Mouse (Mus musculus) spleen, adult 2 months (tissue): ENCODE data around the gene Lhfpl1. TPM values are rescaled to one million over a fixed set of nuclear protein-coding genes. Genes with fewer than 3 reads are reported as not detected.
"Not testable (repeated sequence)": the region's sequence is repeated elsewhere in the genome, so short reads cannot be mapped to it uniquely, and the experiment has no call there.

ENCODE experiments used
- DNase-seq, 2 experiments: peaks; one replicate each; pipeline versions ENCODE4 v3.0.0 to v3.0.0-alpha.2; 2012 to 2021; ENCODE audit warnings: low spot score in 2 of 2, low read depth in 1 of 2
- H3K27ac ChIP-seq: fragments of 200-500 bp; 2 replicates; pipeline ENCODE4 v1.5.1; 2012; ENCODE audit warnings: low read length, inconsistent platforms; ENCODE audit not compliant: insufficient read depth
- H3K27me3 ChIP-seq: fragments of 200-500 bp; 2 replicates; pipeline ENCODE4 v1.6.1; 2012; ENCODE audit warnings: mild to moderate bottlenecking, moderate library complexity, low read length, inconsistent platforms; ENCODE audit not compliant: control insufficient read depth, insufficient read depth
- H3K36me3 ChIP-seq: fragments of 200-500 bp; 2 replicates; pipeline ENCODE4 v1.6.1; 2012; ENCODE audit warnings: mild to moderate bottlenecking, low read length, inconsistent platforms; ENCODE audit not compliant: control insufficient read depth, insufficient read depth
- H3K4me1 ChIP-seq: fragments of 200-500 bp; 2 replicates; pipeline ENCODE4 v1.6.1; 2011; ENCODE audit warnings: inconsistent platforms; ENCODE audit not compliant: control insufficient read depth, insufficient read depth, insufficient read length
- H3K4me3 ChIP-seq: fragments of 200-500 bp; 2 replicates; pipeline ENCODE4 v1.5.1; 2011; ENCODE audit warnings: mild to moderate bottlenecking, inconsistent platforms; ENCODE audit not compliant: insufficient read depth, insufficient read length; ENCODE audit errors: extremely low read depth
- CTCF ChIP-seq: fragments of 200-500 bp; IDR thresholded peaks from 2 replicates; pipeline ENCODE4 v1.5.1; 2011; ENCODE audit warnings: mild to moderate bottlenecking, inconsistent platforms; ENCODE audit not compliant: insufficient read depth, insufficient read length, insufficient replicate concordance; ENCODE audit errors: extremely low read depth
- POLR2A ChIP-seq: fragments of 200-500 bp; IDR thresholded peaks from 2 replicates; pipeline ENCODE4 v1.6.1; 2011; ENCODE audit warnings: low read depth, low read length, inconsistent platforms
- WGBS: fragments of 180-500 bp; shearing (Covaris S2); methylation state at CpG from one replicate; pipeline ENCODE4 v1.1.7; 2018; 5-methylcytosine and 5-hydroxymethylcytosine counted together
- polyA plus RNA-seq: library from polyadenylated mRNA; depleted of rRNA; stranded (reverse); fragments of >200 nt; gene quantifications from 2 replicates; pipeline ENCODE4 v1.2.3, GENCODE M21; 2012; rRNA removed

Gene Lhfpl1
- polyA plus RNA-seq = 0.04 TPM in 1 of 2 replicates, not detected in the other

DNA sequence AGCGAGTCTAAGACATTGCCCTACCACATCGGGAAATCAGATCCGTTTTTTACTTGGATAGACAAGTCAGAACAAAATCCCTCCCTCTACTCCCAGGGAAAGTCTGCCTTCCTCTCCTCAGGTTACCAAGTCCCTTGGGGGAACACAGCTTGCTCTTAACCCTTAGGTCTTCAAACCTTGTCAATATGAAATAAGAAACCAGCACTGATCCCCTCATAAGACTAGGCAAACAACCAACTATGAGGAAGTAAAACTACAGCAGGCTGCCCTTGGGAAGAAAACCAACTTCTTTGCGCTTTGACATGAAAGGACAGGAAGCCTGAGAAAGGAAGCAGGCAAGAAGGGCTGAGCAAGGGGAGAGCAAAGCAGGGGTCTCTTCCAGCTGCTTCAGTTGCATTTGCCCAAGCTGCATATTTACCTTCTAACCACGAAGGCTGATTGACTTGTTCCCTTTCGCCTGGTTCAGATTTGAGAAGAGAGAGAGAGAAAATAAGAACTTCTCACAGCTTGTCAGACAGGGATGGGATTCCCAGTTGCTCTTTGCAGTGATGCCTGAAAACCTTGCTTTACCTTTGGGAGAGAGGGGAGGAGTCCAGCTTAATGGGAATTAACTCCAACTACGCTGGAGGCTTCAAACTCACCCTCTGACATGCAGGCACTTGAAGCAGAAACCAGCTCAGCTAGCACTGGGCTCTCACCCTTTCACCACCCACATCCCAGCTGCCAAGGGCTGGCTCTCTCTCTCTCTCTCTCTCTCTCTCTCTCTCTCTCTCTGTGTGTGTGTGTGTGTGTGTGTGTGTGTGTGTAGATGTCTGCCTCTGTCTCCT is at the start of gene Lhfpl1:
Gene Lhfpl1, minus strand, starts transcription at position 713 of the 827 bp plus-strand sequence.
- Histone ChIP-seq H3K27me3 (no peaks in the 10 kb centered on the region), H3K4me1 (peaks cover 6% of the 10 kb centered on the region; the same call in 1 of the 2 replicates), H3K4me3 (no peak within 1 kb of the TSS), H3K36me3 (no peaks in the 10 kb centered on the region), H3K27ac (no peak within 1 kb of the TSS)
- DNase-seq = no peak
- 34% methylated on average over 7 of the region's 7 CpGs for WGBS
- TF ChIP-seq POLR2A = no peak
- no peak for TF ChIP-seq CTCF

GRCm38 (mm10) chrX:145371839-145372238 is 22.9 kb upstream of the Lhfpl1 start:
- no peaks in the 10 kb centered on the region for H3K27me3 ChIP-seq
- no peak overlapping the region for H3K27ac ChIP-seq
- no peaks in the 10 kb centered on the region for H3K4me1 ChIP-seq
- no peak overlapping the region for H3K4me3 ChIP-seq
- TF ChIP-seq CTCF (no peak), POLR2A (no peak)
- 55% methylated on average over 5 of the region's 5 CpGs for WGBS
- no peak for DNase-seq
- H3K36me3 ChIP-seq = no peaks in the 10 kb centered on the region

- Histone ChIP-seq H3K27me3 (no peaks in the 10 kb centered on the region), H3K27ac (no peak overlapping the region), H3K4me3 (no peak overlapping the region), H3K36me3 (no peaks in the 10 kb centered on the region), H3K4me1 (no peaks in the 10 kb centered on the region; the same call in 1 of the 2 replicates)
- no peak for TF ChIP-seq CTCF
- no peak for TF ChIP-seq POLR2A
- WGBS = 28% methylated on average over 4 of the region's 4 CpGs
- DNase-seq = no peak
These were observed 13.6 kb upstream of the Lhfpl1 start for GRCm38 (mm10) chrX:145362527-145362926.

DNA sequence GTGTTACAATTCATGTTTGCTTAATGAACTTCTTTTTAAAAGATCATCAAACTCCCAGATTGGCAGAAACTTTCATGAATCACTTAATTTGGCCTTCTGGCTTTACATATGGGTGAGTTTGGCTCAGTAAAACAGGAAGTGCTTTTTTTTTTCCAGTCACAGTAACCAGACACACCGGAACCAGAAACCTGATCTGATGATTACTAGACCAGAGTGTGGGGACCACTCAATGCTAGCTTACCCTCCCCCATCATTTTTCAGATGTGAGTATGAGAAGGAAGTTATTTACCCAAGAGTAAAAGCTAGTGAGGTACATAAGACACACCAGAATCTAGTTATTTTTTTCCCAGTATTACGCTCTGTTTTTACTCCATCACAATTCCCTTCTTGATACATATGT is 6.5 kb downstream of the Lhfpl1 start:
- Histone ChIP-seq H3K36me3 (no peaks in the 10 kb centered on the region), H3K27me3 (no peaks in the 10 kb centered on the region), H3K27ac (no peak overlapping the region), H3K4me1 (peaks cover 3% of the 10 kb centered on the region), H3K4me3 (no peak overlapping the region)
- DNase-seq = peak in 1 of 2 experiments; percentile 11
- no peak for TF ChIP-seq CTCF
- no peak for TF ChIP-seq POLR2A
- 59% methylated on average over 2 of the region's 2 CpGs for WGBS

DNA sequence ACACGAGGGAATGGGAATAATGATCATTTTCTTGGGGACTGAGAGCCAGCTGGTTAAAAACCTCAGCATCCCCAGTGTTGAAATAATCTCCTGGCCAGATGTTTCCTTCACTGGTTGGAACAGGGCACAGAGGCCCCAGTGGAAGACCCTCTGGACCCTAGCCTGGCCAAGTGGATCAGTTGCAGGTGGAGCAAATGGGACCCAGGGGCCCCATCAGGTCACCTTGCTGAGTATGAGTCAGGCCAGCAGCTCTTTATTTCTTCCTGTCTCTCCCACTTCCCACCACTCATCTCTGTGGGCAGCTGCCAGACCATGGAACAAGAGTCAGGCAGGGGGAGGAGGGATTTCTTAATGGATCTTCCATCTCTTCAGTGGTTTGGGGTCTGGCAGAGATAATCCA is 12.7 kb downstream of the Lhfpl1 start:
- H3K27me3 ChIP-seq = no peaks in the 10 kb centered on the region

GRCm38 (mm10) chrX:145308555-145308954 is 40.3 kb downstream of the Lhfpl1 start:
- H3K27ac ChIP-seq = no peak overlapping the region
- no peaks in the 10 kb centered on the region for H3K4me1 ChIP-seq
- no peaks in the 10 kb centered on the region for H3K36me3 ChIP-seq
- DNase-seq = no peak
- TF ChIP-seq CTCF (no peak), POLR2A (no peak)
- no peaks in the 10 kb centered on the region for H3K27me3 ChIP-seq
- no peak overlapping the region for H3K4me3 ChIP-seq
- 53% methylated on average over 1 of the region's 1 CpGs for WGBS

More for the DNA sequence above, 12.7 kb downstream of the Lhfpl1 start:
- Histone ChIP-seq H3K4me1 (no peaks in the 10 kb centered on the region), H3K36me3 (no peaks in the 10 kb centered on the region), H3K4me3 (no peak overlapping the region), H3K27ac (no peak overlapping the region)
- DNase-seq = no peak
- no peak for TF ChIP-seq CTCF
- no peak for TF ChIP-seq POLR2A
- 60% methylated on average over 1 of the region's 1 CpGs for WGBS

DNA sequence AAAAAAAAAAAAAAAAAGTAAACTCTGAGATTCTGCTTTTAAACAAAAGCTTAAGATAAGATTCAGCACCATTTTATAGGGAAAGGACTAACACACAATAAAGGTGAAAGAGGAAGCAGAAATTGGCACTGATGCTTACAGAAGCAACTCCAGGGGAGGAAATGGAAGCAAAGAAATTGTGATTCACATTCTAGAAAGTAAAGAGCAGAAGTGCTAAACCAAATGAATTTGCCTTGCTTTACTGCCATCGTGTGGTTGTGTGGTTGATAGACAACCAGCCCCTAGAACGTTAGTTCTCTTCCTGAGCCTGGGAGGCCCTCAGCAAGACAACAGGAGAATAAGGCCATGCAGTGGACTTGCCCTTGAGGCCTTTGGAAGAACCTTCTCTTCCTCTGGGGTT is 41.7 kb downstream of the Lhfpl1 start:
- DNase-seq = peak in 1 of 2 experiments; percentile 2
- Histone ChIP-seq H3K36me3 (no peaks in the 10 kb centered on the region), H3K27me3 (no peaks in the 10 kb centered on the region), H3K4me3 (no peak overlapping the region), H3K4me1 (no peaks in the 10 kb centered on the region), H3K27ac (no peak overlapping the region)
- TF ChIP-seq POLR2A = no peak
- no peak for TF ChIP-seq CTCF
- 10% methylated on average over 2 of the region's 2 CpGs for WGBS

DNA sequence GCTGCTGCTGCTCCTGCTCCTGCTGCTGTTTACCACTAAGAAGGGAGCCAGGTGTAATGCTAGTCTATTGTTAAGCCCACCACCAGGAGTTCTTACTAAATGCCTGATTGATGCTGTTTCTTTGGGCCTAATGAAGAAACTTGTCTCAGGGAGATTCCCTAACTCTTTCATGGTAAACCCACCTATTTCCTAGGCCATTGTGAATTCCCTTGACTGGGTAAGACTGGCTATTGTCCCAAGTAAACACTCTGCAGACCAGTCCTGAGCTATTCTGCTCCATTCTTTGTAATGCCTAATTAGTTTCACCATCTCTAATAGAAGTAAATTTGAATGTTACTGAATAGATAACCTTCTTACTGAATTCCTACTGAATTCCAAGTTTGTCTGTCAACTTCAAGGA is 48.7 kb downstream of the Lhfpl1 start:
- not testable (repeated sequence) for H3K27ac ChIP-seq, H3K27me3 ChIP-seq, H3K4me1 ChIP-seq, DNase-seq, H3K4me3 ChIP-seq, H3K36me3 ChIP-seq
